Mouse (Mus musculus) kidney, postnatal 4 days (tissue): ENCODE measurements around the gene Sarnp.

Experiments
- DNase-seq, 2 experiments: peaks; one replicate each; pipeline ENCODE4 v3.0.0; 2021; ENCODE audit warnings: mixed read lengths in 2 of 2

Sarnp gene

GRCm38 (mm10) chr10:128917400-128917799 is 100.3 kb downstream of the Sarnp start:
- DNase-seq = no peak

GRCm38 (mm10) chr10:128918246-128918645 is 101.1 kb downstream of the Sarnp start:
- peak in 1 of 2 experiments; percentile 42 for DNase-seq

- peak; percentile 59 to 76 for DNase-seq
Measured at GRCm38 (mm10) chr10:128919203-128919631, 102.1 kb downstream of the Sarnp start.

- DNase-seq = no peak
Measured at GRCm38 (mm10) chr10:128919966-128920365, 102.8 kb downstream of the Sarnp start.

- peak; percentile 50 to 65 for DNase-seq
Measured at GRCm38 (mm10) chr10:128920736-128921161, 103.6 kb downstream of the Sarnp start.

GRCm38 (mm10) chr10:128921251-128921650 is 104.1 kb downstream of the Sarnp start:
- DNase-seq = no peak

GRCm38 (mm10) chr10:128921883-128922821 is 105.0 kb downstream of the Sarnp start:
- no peak for DNase-seq

- no peak for DNase-seq
Measured at GRCm38 (mm10) chr10:128922822-128923012, 105.6 kb downstream of the Sarnp start, which contains the start of gene Rdh5. TSS of gene Rdh5 (minus strand) at chr10:128922888.

GRCm38 (mm10) chr10:128923013-128923691 is 106.0 kb downstream of the Sarnp start:
- peak; percentile 95 to 96 for DNase-seq

- DNase-seq = no peak
Measured at GRCm38 (mm10) chr10:128923935-128924334, 106.8 kb downstream of the Sarnp start, which contains the start of gene Bloc1s1. TSS of gene Bloc1s1 (minus strand) at chr10:128924035.
